Mouse (Mus musculus) cerebellum, adult 2 months (tissue): ENCODE results near the gene Tsen54. TPM values are rescaled to one million over a fixed set of nuclear protein-coding genes. Genes with fewer than 3 reads are reported as not detected.

Experiments
- DNase-seq, 2 experiments: peaks; one replicate each; pipeline ENCODE4 v3.0.0; 2021
- H3K27ac ChIP-seq: fragments of 200-500 bp; 2 replicates; pipeline ENCODE4 v1.5.1; 2012; ENCODE audit warnings: low read length, control low read depth, inconsistent platforms; ENCODE audit not compliant: insufficient read depth
- H3K27me3 ChIP-seq: fragments of 200-500 bp; 2 replicates; pipeline ENCODE4 v1.6.1; 2012; ENCODE audit warnings: inconsistent platforms, mild to moderate bottlenecking, low read length, moderate library complexity; ENCODE audit not compliant: control insufficient read depth, insufficient read depth
- H3K4me1 ChIP-seq: fragments of 200-500 bp; 2 replicates; pipeline ENCODE4 v1.6.1; 2011; ENCODE audit warnings: low read length; ENCODE audit not compliant: control insufficient read depth, insufficient read depth
- H3K4me3 ChIP-seq: fragments of 200-500 bp; replicated peaks from 2 replicates; pipeline ENCODE3; 2011; ENCODE audit warnings: mild to moderate bottlenecking, low read depth, low read length, control low read depth; ENCODE audit not compliant: insufficient read depth
- CTCF ChIP-seq: fragments of 200-500 bp; IDR thresholded peaks from 2 replicates; pipeline ENCODE4 v1.5.1; 2011; ENCODE audit warnings: low read depth, mild to moderate bottlenecking, control low read depth, low read length, moderate library complexity, borderline replicate concordance; ENCODE audit not compliant: insufficient read depth
- POLR2A ChIP-seq: fragments of 200-500 bp; IDR thresholded peaks from 2 replicates; pipeline ENCODE4 v1.6.1; 2011; ENCODE audit warnings: low read length, control low read depth, borderline replicate concordance; ENCODE audit not compliant: insufficient read depth
- WGBS: fragments of 180-500 bp; shearing (Covaris S2); methylation state at CpG from one replicate; pipeline ENCODE4 v1.1.7; 2018; 5-methylcytosine and 5-hydroxymethylcytosine counted together
- polyA plus RNA-seq: library from polyadenylated mRNA; depleted of rRNA; stranded (reverse); fragments of >200 nt; gene quantifications from 2 replicates; pipeline ENCODE4 v1.2.3, GENCODE M21; 2012

The Tsen54 gene
- polyA plus RNA-seq, 1 experiment, result 25.0 TPM

GRCm38 (mm10) chr11:115836656-115837395, 22.3 kb downstream of the Tsen54 start:
- 40% methylated on average over 11 of the region's 11 CpGs for WGBS
- no peak for TF ChIP-seq CTCF
- TF ChIP-seq POLR2A, result no peak
- H3K27ac ChIP-seq, result no peak overlapping the region
- DNase-seq, result no peak
- no peak overlapping the region for H3K4me3 ChIP-seq
- no peaks in the 10 kb centered on the region for H3K27me3 ChIP-seq
- H3K4me1 ChIP-seq, result no peaks in the 10 kb centered on the region

- Histone ChIP-seq H3K4me1 (no peaks in the 10 kb centered on the region), H3K27ac (no peak overlapping the region), H3K4me3 (no peak overlapping the region), H3K27me3 (no peaks in the 10 kb centered on the region)
- 89% methylated on average over 22 of the region's 22 CpGs for WGBS
- TF ChIP-seq POLR2A (no peak), CTCF (no peak)
- DNase-seq, result no peak
Measured at GRCm38 (mm10) chr11:115837606-115838345, 23.3 kb downstream of the Tsen54 start.

- WGBS, result 65% methylated on average over 4 of the region's 4 CpGs
- no peak for TF ChIP-seq CTCF
- TF ChIP-seq POLR2A, result no peak
- H3K4me3 ChIP-seq, result no peak overlapping the region
Measured at GRCm38 (mm10) chr11:115838895-115839311, 24.4 kb downstream of the Tsen54 start.

GRCm38 (mm10) chr11:115839732-115840131, 25.2 kb downstream of the Tsen54 start:
- DNase-seq, result no peak
- H3K4me1 ChIP-seq, result peaks cover under 1% of the 10 kb centered on the region
- no peak for TF ChIP-seq CTCF
- TF ChIP-seq POLR2A, result no peak
- no peaks in the 10 kb centered on the region for H3K27me3 ChIP-seq
- H3K4me3 ChIP-seq, result no peak overlapping the region
- 72% methylated on average over 3 of the region's 3 CpGs for WGBS
- no peak overlapping the region for H3K27ac ChIP-seq

More at GRCm38 (mm10) chr11:115838895-115839311, 24.4 kb downstream of the Tsen54 start:
- DNase-seq, result no peak
- Histone ChIP-seq H3K27me3 (no peaks in the 10 kb centered on the region), H3K4me1 (no peaks in the 10 kb centered on the region), H3K27ac (no peak overlapping the region)

GRCm38 (mm10) chr11:115841044-115841443, 26.5 kb downstream of the Tsen54 start:
- Histone ChIP-seq H3K27ac (no peak overlapping the region), H3K27me3 (no peaks in the 10 kb centered on the region), H3K4me1 (peaks cover 6% of the 10 kb centered on the region), H3K4me3 (no peak overlapping the region)
- no peak for TF ChIP-seq CTCF
- TF ChIP-seq POLR2A, result no peak
- no peak for DNase-seq
- WGBS, result 85% methylated on average over 6 of the region's 6 CpGs

- Histone ChIP-seq H3K27ac (no peak overlapping the region), H3K4me1 (peaks cover 6% of the 10 kb centered on the region), H3K27me3 (no peaks in the 10 kb centered on the region), H3K4me3 (no peak overlapping the region)
- WGBS, result 53% methylated on average over 6 of the region's 6 CpGs
- no peak for TF ChIP-seq POLR2A
- TF ChIP-seq CTCF, result no peak
- no peak for DNase-seq
Measured at GRCm38 (mm10) chr11:115841961-115842550, 27.5 kb downstream of the Tsen54 start.

GRCm38 (mm10) chr11:115843141-115843890, 28.8 kb downstream of the Tsen54 start:
- Histone ChIP-seq H3K4me1 (peaks cover 6% of the 10 kb centered on the region), H3K4me3 (no peak overlapping the region), H3K27ac (no peak overlapping the region), H3K27me3 (no peaks in the 10 kb centered on the region)
- DNase-seq, result no peak
- WGBS, result 83% methylated on average over 14 of the region's 14 CpGs
- no peak for TF ChIP-seq POLR2A
- TF ChIP-seq CTCF, result no peak
